Mouse (Mus musculus): ENCODE results near the gene Fam173a.

- TF ChIP-seq CTCF (IDR thresholded peaks at IDR 0.05; ENCODE audit: control insufficient read depth, insufficient read depth, low read length) (no peak), POLR2A (IDR thresholded peaks at IDR 0.05; ENCODE audit: borderline replicate concordance, control insufficient read depth, low read depth, low read length) (no peak)
Measured at GRCm38 (mm10) chr17:25786781-25787504, 5.8 kb downstream of the Fam173a start.
